Mouse (Mus musculus): ENCODE data around the gene Dnal4. TPM values are rescaled to one million over a fixed set of nuclear protein-coding genes. Genes with fewer than 3 reads are reported as not detected.

Gene Dnal4
- polyA plus RNA-seq, 1 experiment, result 71.5 TPM

DNA sequence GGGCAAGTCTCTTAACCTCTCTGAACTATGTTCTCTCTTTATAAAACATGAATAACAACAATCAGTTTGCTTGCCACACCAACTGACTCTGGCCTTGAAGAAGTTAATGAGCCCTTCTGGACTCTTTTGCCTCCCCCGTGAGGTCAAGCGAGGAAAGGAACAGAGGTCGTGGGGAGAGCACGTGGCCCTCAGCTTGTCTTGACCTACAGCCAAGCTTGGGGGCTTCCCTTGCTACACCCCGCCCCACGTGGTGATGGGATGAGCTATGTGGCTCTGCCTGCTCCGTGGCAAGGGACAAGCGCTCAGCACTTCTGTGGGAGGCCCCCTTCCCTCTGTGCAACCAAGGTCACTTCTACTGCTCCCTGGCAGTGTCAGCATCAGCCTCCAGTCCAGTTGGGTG is 32.9 kb downstream of the Dnal4 start:
- Histone ChIP-seq H3K27ac (ENCODE audit: insufficient read depth, low read length) (no peak overlapping the region), H3K4me1 (ENCODE audit: control insufficient read depth, insufficient read depth, low read length) (peaks cover 3% of the 10 kb centered on the region), H3K4me3 (ENCODE audit: insufficient read depth, low read length) (no peak overlapping the region)
- TF ChIP-seq POLR2A (IDR thresholded peaks at IDR 0.05; ENCODE audit: extremely low read depth, insufficient read depth, low read length) (no peak), CTCF (IDR thresholded peaks at IDR 0.05; ENCODE audit: extremely low read depth, insufficient read depth, low read length) (no peak)

GRCm38 (mm10) chr15:79744001-79744400 is 33.6 kb downstream of the Dnal4 start:
- Histone ChIP-seq H3K4me3 (ENCODE audit: insufficient read depth, low read length) (no peak overlapping the region), H3K4me1 (ENCODE audit: control insufficient read depth, insufficient read depth, low read length) (peaks cover 5% of the 10 kb centered on the region), H3K27ac (ENCODE audit: insufficient read depth, low read length) (no peak overlapping the region)
- TF ChIP-seq CTCF (IDR thresholded peaks at IDR 0.05; ENCODE audit: extremely low read depth, insufficient read depth, low read length) (no peak), POLR2A (IDR thresholded peaks at IDR 0.05; ENCODE audit: extremely low read depth, insufficient read depth, low read length) (no peak)

DNA sequence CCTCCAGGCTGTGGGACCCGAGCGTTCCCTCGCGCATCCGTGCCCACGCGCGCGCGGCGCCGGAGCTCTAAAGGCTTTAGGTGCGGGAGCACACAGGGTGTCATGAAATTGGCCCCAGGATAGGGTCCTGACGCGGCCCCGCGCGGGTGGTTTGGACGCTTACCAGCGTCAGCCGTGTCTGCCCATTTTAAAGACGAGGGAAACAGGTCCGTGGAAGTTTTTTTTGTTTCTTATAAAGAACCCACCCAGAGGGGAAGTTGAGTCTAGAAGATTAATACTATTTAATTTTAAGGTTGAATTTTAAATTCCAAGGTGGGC is 35.0 kb downstream of the Dnal4 start:
- peaks cover 5% of the 10 kb centered on the region for H3K4me1 ChIP-seq (ENCODE audit: control insufficient read depth, insufficient read depth, low read length)
- no peak overlapping the region for H3K27ac ChIP-seq (ENCODE audit: insufficient read depth, low read length)
- TF ChIP-seq CTCF (IDR thresholded peaks at IDR 0.05; ENCODE audit: extremely low read depth, insufficient read depth, low read length) (no peak), POLR2A (IDR thresholded peaks at IDR 0.05; ENCODE audit: extremely low read depth, insufficient read depth, low read length) (no peak)
- peak overlapping the region; percentile 55 for H3K4me3 ChIP-seq (ENCODE audit: insufficient read depth, low read length)

- peak within 1 kb of the TSS; percentile 91 for H3K27ac ChIP-seq (ENCODE audit: insufficient read depth, low read length)
- TF ChIP-seq POLR2A (IDR thresholded peaks at IDR 0.05; ENCODE audit: extremely low read depth, insufficient read depth, low read length), result no peak
- no peak for TF ChIP-seq CTCF (IDR thresholded peaks at IDR 0.05; ENCODE audit: extremely low read depth, insufficient read depth, low read length)
- H3K4me3 ChIP-seq (ENCODE audit: insufficient read depth, low read length), result peak within 1 kb of the TSS; percentile 55
- peaks cover 5% of the 10 kb centered on the region for H3K4me1 ChIP-seq (ENCODE audit: control insufficient read depth, insufficient read depth, low read length)
These were observed 35.5 kb downstream of the Dnal4 start, which contains the start of gene Sun2 for GRCm38 (mm10) chr15:79741921-79742705. Gene Sun2 (minus strand): TSS chr15:79742536.

DNA sequence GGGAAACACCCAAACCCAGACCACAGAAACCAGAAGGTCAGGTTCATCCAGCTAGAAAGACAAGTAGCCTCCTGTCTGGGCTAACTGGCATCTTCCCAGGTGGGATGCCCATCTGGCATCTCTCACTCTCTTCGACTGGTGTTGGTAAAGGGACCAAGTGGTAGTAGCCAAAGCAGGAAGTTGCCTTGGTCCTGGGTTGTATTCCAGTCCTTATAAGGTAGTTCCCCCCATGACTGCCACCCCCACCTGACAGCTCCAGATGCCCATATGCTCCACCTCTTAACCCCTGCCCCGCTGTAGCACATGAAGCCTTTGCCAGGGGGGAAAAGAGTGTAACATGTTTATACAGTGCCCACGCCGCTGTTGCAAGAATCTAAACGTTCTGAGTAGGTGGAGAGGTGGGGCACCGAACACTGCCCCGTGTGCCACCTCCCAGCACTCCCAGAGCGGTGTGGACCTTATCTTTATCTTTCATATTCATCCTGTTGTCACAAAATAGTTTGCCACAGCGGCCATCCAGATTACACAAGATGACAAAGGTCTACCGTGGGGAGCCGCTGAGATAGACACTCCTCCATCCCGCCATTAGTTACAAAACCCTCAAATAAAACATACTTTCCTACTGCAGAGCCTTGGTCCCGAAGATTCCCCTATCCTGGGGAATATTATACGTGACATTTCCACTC is 36.3 kb downstream of the Dnal4 start:
- Histone ChIP-seq H3K4me1 (ENCODE audit: control insufficient read depth, insufficient read depth, low read length) (peaks cover 5% of the 10 kb centered on the region), H3K27ac (ENCODE audit: insufficient read depth, low read length) (peak overlapping the region; percentile 91), H3K4me3 (ENCODE audit: insufficient read depth, low read length) (peak overlapping the region; percentile 55)
- no peak for TF ChIP-seq POLR2A (IDR thresholded peaks at IDR 0.05; ENCODE audit: extremely low read depth, insufficient read depth, low read length)
- TF ChIP-seq CTCF (IDR thresholded peaks at IDR 0.05; ENCODE audit: extremely low read depth, insufficient read depth, low read length), result no peak

DNA sequence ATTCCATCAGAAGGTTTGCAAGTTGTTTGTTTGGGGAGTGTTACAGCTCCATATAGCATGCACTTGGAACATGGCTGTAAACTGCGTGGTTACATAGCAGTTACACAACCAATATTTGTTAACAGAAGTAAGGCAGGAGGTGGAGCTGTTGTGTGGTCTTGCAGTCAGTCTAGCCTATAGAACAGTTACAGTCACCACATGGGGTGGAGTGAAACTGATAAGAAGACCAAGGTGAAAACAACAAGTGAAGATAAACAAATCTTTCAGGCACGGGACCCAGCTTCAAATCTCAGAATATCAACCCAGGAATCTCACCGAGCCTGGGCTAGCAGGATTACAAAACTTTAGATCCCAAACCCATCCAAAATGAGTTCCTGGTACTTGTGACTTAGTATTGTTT is 36.9 kb downstream of the Dnal4 start:
- H3K27ac ChIP-seq (ENCODE audit: insufficient read depth, low read length), result no peak overlapping the region
- TF ChIP-seq CTCF (IDR thresholded peaks at IDR 0.05; ENCODE audit: extremely low read depth, insufficient read depth, low read length) (no peak), POLR2A (IDR thresholded peaks at IDR 0.05; ENCODE audit: extremely low read depth, insufficient read depth, low read length) (no peak)
- H3K4me1 ChIP-seq (ENCODE audit: control insufficient read depth, insufficient read depth, low read length), result peaks cover 7% of the 10 kb centered on the region
- peak overlapping the region; percentile 55; the same call in 1 of the 2 replicates for H3K4me3 ChIP-seq (ENCODE audit: insufficient read depth, low read length)

DNA sequence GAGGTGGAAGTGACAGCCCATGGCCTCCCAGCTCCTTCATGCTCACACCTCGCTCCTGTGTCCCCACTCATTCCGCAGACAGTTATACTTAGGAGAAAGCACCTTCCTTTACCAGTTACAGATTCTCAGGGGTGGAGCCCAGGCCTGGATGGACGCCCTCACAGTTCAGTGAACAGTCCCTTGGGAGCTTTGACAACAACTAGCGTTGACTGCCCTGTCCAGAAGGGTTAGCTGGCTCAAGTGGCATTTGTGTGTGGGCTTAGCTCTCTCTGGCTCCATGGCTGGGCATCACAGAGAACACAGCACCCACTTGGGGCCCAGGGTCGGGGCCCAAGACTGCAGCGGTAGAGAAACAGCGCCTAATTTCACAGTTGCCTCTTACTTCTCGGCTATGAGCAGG is 43.3 kb downstream of the Dnal4 start:
- TF ChIP-seq POLR2A (IDR thresholded peaks at IDR 0.05; ENCODE audit: extremely low read depth, insufficient read depth, low read length) (no peak), CTCF (IDR thresholded peaks at IDR 0.05; ENCODE audit: extremely low read depth, insufficient read depth, low read length) (no peak)
- Histone ChIP-seq H3K4me3 (ENCODE audit: insufficient read depth, low read length) (no peak overlapping the region), H3K27ac (ENCODE audit: insufficient read depth, low read length) (peak overlapping the region; percentile 0), H3K4me1 (ENCODE audit: control insufficient read depth, insufficient read depth, low read length) (peaks cover 9% of the 10 kb centered on the region)

DNA sequence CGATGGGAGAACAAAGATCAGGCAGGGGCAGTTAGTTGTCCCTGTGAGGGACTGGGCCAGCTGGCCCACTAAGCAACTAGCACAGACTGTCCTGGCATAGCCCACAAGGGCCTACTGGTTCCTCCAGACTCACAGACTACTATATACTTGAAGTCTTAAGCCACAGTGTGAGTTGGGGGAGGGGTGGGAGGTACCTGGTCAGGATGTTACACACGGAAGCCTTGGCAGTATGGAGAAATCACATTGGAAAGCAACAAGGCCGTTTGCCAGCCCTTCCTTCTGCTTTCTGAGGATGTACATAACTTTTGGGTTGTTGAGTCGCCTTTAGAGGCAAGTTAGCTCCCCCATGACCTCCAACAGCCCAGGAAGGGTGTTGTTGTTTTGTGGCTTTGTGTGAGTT is 44.0 kb downstream of the Dnal4 start:
- Histone ChIP-seq H3K4me3 (ENCODE audit: insufficient read depth, low read length) (no peak overlapping the region), H3K27ac (ENCODE audit: insufficient read depth, low read length) (no peak overlapping the region), H3K4me1 (ENCODE audit: control insufficient read depth, insufficient read depth, low read length) (peaks cover 7% of the 10 kb centered on the region)
- TF ChIP-seq POLR2A (IDR thresholded peaks at IDR 0.05; ENCODE audit: extremely low read depth, insufficient read depth, low read length) (no peak), CTCF (IDR thresholded peaks at IDR 0.05; ENCODE audit: extremely low read depth, insufficient read depth, low read length) (no peak)

DNA sequence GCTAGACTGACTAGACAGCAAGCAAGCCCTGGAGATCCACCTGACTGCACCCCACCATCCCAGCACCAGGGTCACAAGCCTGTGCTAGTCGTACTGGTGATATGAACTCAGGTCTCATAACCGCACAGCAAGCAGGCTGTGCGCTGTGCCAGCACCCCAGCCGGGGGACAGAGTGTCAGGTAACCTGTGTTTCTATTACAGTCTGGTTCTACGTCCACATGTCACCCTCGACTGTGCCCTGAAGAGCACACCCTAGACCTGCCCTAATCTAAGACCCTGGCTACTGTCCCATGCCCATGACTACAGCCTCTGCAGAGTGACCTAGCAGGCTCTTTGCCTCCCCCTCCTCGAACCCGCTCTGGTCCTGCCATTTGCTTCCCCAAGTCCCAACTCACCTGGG is 44.5 kb downstream of the Dnal4 start:
- H3K27ac ChIP-seq (ENCODE audit: insufficient read depth, low read length), result no peak overlapping the region
- peaks cover 7% of the 10 kb centered on the region for H3K4me1 ChIP-seq (ENCODE audit: control insufficient read depth, insufficient read depth, low read length)
- no peak for TF ChIP-seq POLR2A (IDR thresholded peaks at IDR 0.05; ENCODE audit: extremely low read depth, insufficient read depth, low read length)
- TF ChIP-seq CTCF (IDR thresholded peaks at IDR 0.05; ENCODE audit: extremely low read depth, insufficient read depth, low read length), result no peak
- no peak overlapping the region for H3K4me3 ChIP-seq (ENCODE audit: insufficient read depth, low read length)

- no peak overlapping the region for H3K27ac ChIP-seq (ENCODE audit: insufficient read depth, low read length)
- TF ChIP-seq POLR2A (IDR thresholded peaks at IDR 0.05; ENCODE audit: extremely low read depth, insufficient read depth, low read length) (no peak), CTCF (IDR thresholded peaks at IDR 0.05; ENCODE audit: extremely low read depth, insufficient read depth, low read length) (no peak)
- H3K4me1 ChIP-seq (ENCODE audit: control insufficient read depth, insufficient read depth, low read length), result peaks cover 7% of the 10 kb centered on the region
- no peak overlapping the region for H3K4me3 ChIP-seq (ENCODE audit: insufficient read depth, low read length)
These were observed 46.1 kb downstream of the Dnal4 start for GRCm38 (mm10) chr15:79731554-79731953.
